Mouse (Mus musculus) heart, embryonic 14.5 days (tissue): ENCODE measurements around the gene Naa35. TPM values are rescaled to one million over a fixed set of nuclear protein-coding genes. Genes with fewer than 3 reads are reported as not detected.

Source experiments
- ATAC-seq: fragments of 200-750 bp; cut with Nextera tagmentation; 2 replicates; pipeline ENCODE4 v1.8.0; 2017; ENCODE audit warnings: low read depth, moderate TSS enrichment; ENCODE audit not compliant: insufficient number of reproducible peaks, insufficient read depth, low FRiP score
- H3K27ac ChIP-seq, 2 experiments: fragments of 200-500 bp in 1 of 2; fragments of 300-500 bp in 1 of 2; sonication (generic) in 1 of 2; replicated peaks in 1 of 2; 2 replicates each; pipeline ENCODE4 v1.5.1; 2012 to 2014; ENCODE audit warnings: low read depth in 2 of 2, low read length in 2 of 2, control low read depth in 1 of 2, mild to moderate bottlenecking in 1 of 2, mixed read lengths in 1 of 2; ENCODE audit not compliant: control insufficient read depth in 1 of 2, insufficient read depth in 1 of 2
- H3K27me3 ChIP-seq: fragments of 300-500 bp; sonication (generic); 2 replicates; pipeline ENCODE4 v1.6.1; 2014; ENCODE audit warnings: mild to moderate bottlenecking, low read length, control low read depth; ENCODE audit not compliant: control insufficient read depth, insufficient read depth
- H3K36me3 ChIP-seq: fragments of 300-500 bp; sonication (generic); 2 replicates; pipeline ENCODE4 v1.6.1; 2014; ENCODE audit warnings: mild to moderate bottlenecking, control low read depth, low read length, mixed read lengths; ENCODE audit not compliant: control insufficient read depth, insufficient read depth
- H3K4me1 ChIP-seq, 2 experiments: fragments of 200-500 bp in 1 of 2; fragments of 300-500 bp in 1 of 2; sonication (generic) in 1 of 2; 2 replicates each; pipeline ENCODE4 v1.6.1; 2012 to 2014; ENCODE audit warnings: low read length in 2 of 2, control low read depth in 1 of 2, mixed read lengths in 1 of 2; ENCODE audit not compliant: control insufficient read depth in 2 of 2, insufficient read depth in 2 of 2
- H3K4me2 ChIP-seq: fragments of 300-500 bp; sonication (generic); 2 replicates; pipeline ENCODE4 v1.6.1; 2014; ENCODE audit warnings: mild to moderate bottlenecking, low read length
- H3K4me3 ChIP-seq, 2 experiments: fragments of 200-500 bp in 1 of 2; fragments of 300-500 bp in 1 of 2; sonication (generic) in 1 of 2; 2 replicates each; pipeline ENCODE4 v1.5.1; 2012 to 2014; ENCODE audit warnings: low read length in 2 of 2, mild to moderate bottlenecking in 2 of 2, control low read depth in 1 of 2, low read depth in 1 of 2, moderate library complexity in 1 of 2; ENCODE audit not compliant: control insufficient read depth in 1 of 2, insufficient read depth in 1 of 2
- H3K9ac ChIP-seq: fragments of 300-500 bp; sonication (generic); 2 replicates; pipeline ENCODE4 v1.6.1; 2014; ENCODE audit warnings: mild to moderate bottlenecking, low read length
- H3K9me3 ChIP-seq: fragments of 300-500 bp; sonication (generic); 2 replicates; pipeline ENCODE4 v1.6.1; 2016; ENCODE audit warnings: low read length, control low read depth; ENCODE audit not compliant: control insufficient read depth
- WGBS: fragments of 180-500 bp; shearing (Covaris S2); extraction: QIAGEN DNeasy Blood & Tissue Kit; methylation state at CpG from one replicate; pipeline ENCODE4 v1.1.7; 2014; 5-methylcytosine and 5-hydroxymethylcytosine counted together
- polyA plus RNA-seq: library from polyadenylated mRNA; unstranded; fragments of >200 nt; fragmentation: Nextera tagmentation; extraction: Ambion mirVana; gene quantifications from 2 replicates; pipeline ENCODE4 v1.2.1, GENCODE M21; 2014

Naa35 gene
- 54.4 and 70.3 TPM in 2 replicates for polyA plus RNA-seq

- H3K9ac ChIP-seq, result peak within 1 kb of the TSS; percentile 94
These were observed at the start of gene Naa35, which contains the start of gene Agtpbp1 for GRCm38 (mm10) chr13:59584947-59585647. TSS of gene Naa35 (plus strand) at chr13:59585259. TSS of gene Agtpbp1 (minus strand) at chr13:59585227.

GRCm38 (mm10) chr13:59535746-59536145 lies 49.3 kb upstream of the Naa35 start:
- Histone ChIP-seq H3K4me2 (no peak overlapping the region), H3K9ac (no peak overlapping the region), H3K27ac (no peak overlapping the region), H3K4me1 (no peaks in the 10 kb centered on the region), H3K36me3 (peaks cover 22% of the 10 kb centered on the region), H3K9me3 (no peaks in the 10 kb centered on the region), H3K27me3 (no peaks in the 10 kb centered on the region), H3K4me3 (no peak overlapping the region)
- WGBS, result 88% methylated on average over 6 of the region's 6 CpGs
- ATAC-seq, result no peak

More at GRCm38 (mm10) chr13:59584947-59585647, at the start of gene Naa35, which contains the start of gene Agtpbp1:
- peak; percentile 98 for ATAC-seq
- WGBS, result under 1% methylated on average over 66 of the region's 83 CpGs
- Histone ChIP-seq H3K4me2 (peak within 1 kb of the TSS; percentile 97), H3K4me3 (peak within 1 kb of the TSS; percentile 93 to 94), H3K9me3 (no peaks in the 10 kb centered on the region), H3K27me3 (no peaks in the 10 kb centered on the region), H3K36me3 (peaks cover 33% of the 10 kb centered on the region), H3K4me1 (peaks cover 0 to 16% of the 10 kb centered on the region in 2 experiments; a peak in 2 of 4 replicates), H3K27ac (peak within 1 kb of the TSS; percentile 42 to 77)

- ATAC-seq, result no peak
- Histone ChIP-seq H3K4me3 (no peak overlapping the region), H3K27me3 (no peaks in the 10 kb centered on the region), H3K4me1 (no peaks in the 10 kb centered on the region), H3K4me2 (no peak overlapping the region), H3K36me3 (peaks cover 22% of the 10 kb centered on the region), H3K9ac (no peak overlapping the region), H3K9me3 (no peaks in the 10 kb centered on the region), H3K27ac (no peak overlapping the region)
- 81% methylated on average over 2 of the region's 2 CpGs for WGBS
These were observed 48.4 kb upstream of the Naa35 start for GRCm38 (mm10) chr13:59536631-59537030.

GRCm38 (mm10) chr13:59538661-59539060 lies 46.4 kb upstream of the Naa35 start:
- H3K27me3 ChIP-seq, result no peaks in the 10 kb centered on the region
- H3K36me3 ChIP-seq, result peaks cover 8% of the 10 kb centered on the region
- H3K9ac ChIP-seq, result no peak overlapping the region
- H3K4me3 ChIP-seq, result no peak overlapping the region
- H3K9me3 ChIP-seq, result no peaks in the 10 kb centered on the region
- no peak overlapping the region for H3K27ac ChIP-seq
- no peak for ATAC-seq
- WGBS, result 89% methylated on average over 5 of the region's 5 CpGs
- no peak overlapping the region for H3K4me2 ChIP-seq
- H3K4me1 ChIP-seq, result no peaks in the 10 kb centered on the region

GRCm38 (mm10) chr13:59540030-59540429 lies 45.0 kb upstream of the Naa35 start:
- 79% methylated on average over 5 of the region's 5 CpGs for WGBS
- H3K4me3 ChIP-seq, result no peak overlapping the region

GRCm38 (mm10) chr13:59542411-59542810 lies 42.6 kb upstream of the Naa35 start:
- ATAC-seq, result no peak
- Histone ChIP-seq H3K36me3 (no peaks in the 10 kb centered on the region), H3K4me2 (no peak overlapping the region), H3K9ac (no peak overlapping the region), H3K4me3 (no peak overlapping the region), H3K4me1 (peaks cover 15 to 18% of the 10 kb centered on the region in 2 experiments), H3K27ac (no peak overlapping the region), H3K27me3 (no peaks in the 10 kb centered on the region), H3K9me3 (no peaks in the 10 kb centered on the region)
- WGBS, result 93% methylated on average over 10 of the region's 10 CpGs

More at GRCm38 (mm10) chr13:59540030-59540429, 45.0 kb upstream of the Naa35 start:
- no peaks in the 10 kb centered on the region for H3K9me3 ChIP-seq
- H3K36me3 ChIP-seq, result peaks cover 8% of the 10 kb centered on the region
- no peak for ATAC-seq
- peaks cover 0 to 2% of the 10 kb centered on the region in 2 experiments; a peak in 1 of 4 replicates for H3K4me1 ChIP-seq
- no peak overlapping the region for H3K9ac ChIP-seq
- no peak overlapping the region for H3K27ac ChIP-seq
- no peak overlapping the region for H3K4me2 ChIP-seq
- H3K27me3 ChIP-seq, result no peaks in the 10 kb centered on the region

- Histone ChIP-seq H3K9ac (no peak overlapping the region), H3K9me3 (no peaks in the 10 kb centered on the region), H3K36me3 (no peaks in the 10 kb centered on the region), H3K4me2 (no peak overlapping the region), H3K4me1 (peaks cover 22 to 30% of the 10 kb centered on the region in 2 experiments), H3K27me3 (no peaks in the 10 kb centered on the region), H3K27ac (peak overlapping the region; percentile 48 to 60), H3K4me3 (no peak overlapping the region)
- no peak for ATAC-seq
- 58% methylated on average over 2 of the region's 2 CpGs for WGBS
These were observed 38.0 kb upstream of the Naa35 start for GRCm38 (mm10) chr13:59547091-59547490.
